Mouse (Mus musculus) ES-Bruce4 (cell line): ENCODE measurements around the gene Nfkbib.

Experiments
- CTCF ChIP-seq: IDR thresholded peaks from one replicate; pipeline ENCODE4 v1.8.1; 2011; ENCODE audit warnings: low read depth, low read length
- EP300 ChIP-seq: IDR thresholded peaks from 2 replicates; pipeline ENCODE4 v1.6.1; 2011; ENCODE audit warnings: low read depth, low read length; ENCODE audit not compliant: insufficient read depth
- POLR2A ChIP-seq: IDR thresholded peaks from one replicate; pipeline ENCODE4 v1.8.1; 2011; ENCODE audit warnings: low read length; ENCODE audit not compliant: insufficient read depth

DNA sequence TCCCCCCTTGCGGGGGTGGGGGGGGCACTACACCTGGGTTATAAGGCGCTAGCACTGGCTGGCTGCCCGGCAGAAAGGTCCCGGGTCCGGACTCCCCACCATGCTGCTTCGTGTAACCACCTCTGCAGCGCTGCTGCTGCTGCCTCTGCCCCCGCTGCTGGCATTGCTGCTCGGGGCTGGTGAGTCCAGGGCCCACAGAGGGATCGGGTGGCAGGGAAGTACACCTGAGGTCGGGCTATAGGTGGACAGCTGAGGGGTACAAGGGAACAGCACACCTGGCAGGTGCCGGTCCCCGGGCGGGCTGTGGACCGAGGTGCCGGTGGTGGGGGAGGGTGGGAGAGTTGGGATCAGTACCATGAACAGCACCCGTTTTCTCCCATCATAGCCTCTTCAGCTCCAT lies 11.2 kb downstream of the Nfkbib start, which contains the start of gene Ccer2:
- TF ChIP-seq POLR2A, result no peak
- no peak for TF ChIP-seq CTCF
- no peak for TF ChIP-seq EP300
